Mouse (Mus musculus) olfactory bulb, adult 2 months (tissue): ENCODE results near the gene Syngr2.

ENCODE experiments used
- CTCF ChIP-seq: fragments of 200-500 bp; IDR thresholded peaks from 2 replicates; pipeline ENCODE4 v1.5.1; 2012; ENCODE audit warnings: low read depth, mild to moderate bottlenecking, low read length, moderate library complexity; ENCODE audit not compliant: insufficient read depth
- POLR2A ChIP-seq: fragments of 200-500 bp; IDR thresholded peaks from 2 replicates; pipeline ENCODE4 v1.6.1; 2012; ENCODE audit warnings: mild to moderate bottlenecking, low read depth, low read length, moderate library complexity; ENCODE audit not compliant: insufficient read depth

DNA sequence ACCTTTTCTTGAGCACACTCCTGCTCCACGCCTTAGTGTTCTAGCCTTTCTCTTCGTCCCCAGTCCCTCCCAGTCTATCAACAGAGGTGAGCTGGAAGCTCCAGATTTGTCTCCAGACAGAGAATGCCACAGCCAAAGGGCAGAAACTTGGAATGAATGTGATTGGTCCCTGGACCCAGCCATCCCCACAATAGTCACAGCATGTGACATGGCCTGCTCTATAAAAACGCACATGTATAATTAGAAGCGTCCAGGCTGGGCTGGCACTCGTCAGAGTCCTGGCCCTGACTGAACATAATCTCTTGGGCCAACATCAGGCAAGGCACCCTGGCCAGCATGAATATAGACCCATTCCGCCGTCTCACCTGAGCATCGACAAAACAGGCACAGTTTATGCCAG lies 9.6 kb downstream of the Syngr2 start:
- TF ChIP-seq CTCF (no peak), POLR2A (no peak)
